Mouse (Mus musculus): ENCODE data around the gene Olfr1321.

The Olfr1321 gene

DNA sequence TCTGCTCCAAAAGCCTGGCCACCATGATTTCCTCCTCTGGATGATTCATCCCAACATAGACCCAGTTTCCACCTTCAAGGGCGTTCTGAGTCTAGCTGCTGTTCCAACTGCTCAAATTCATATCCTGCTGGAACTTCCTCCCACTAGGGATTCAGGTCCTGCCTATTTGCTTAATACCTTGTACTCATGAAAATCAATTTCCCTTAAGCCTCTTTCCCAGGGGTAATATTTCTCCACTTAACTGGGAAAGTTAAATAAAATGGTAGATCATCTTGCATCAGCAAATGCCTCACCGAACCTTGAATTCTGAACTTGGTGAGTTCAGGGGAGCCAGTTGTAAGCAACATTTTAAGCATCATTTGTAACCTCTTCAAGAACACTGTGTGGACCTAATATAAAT is at the start of gene Olfr1321:
Gene Olfr1321, minus strand, starts transcription at position 101 of the 400 bp plus-strand sequence.
- DNase-seq (ENCODE audit: low spot score): no peak

DNA sequence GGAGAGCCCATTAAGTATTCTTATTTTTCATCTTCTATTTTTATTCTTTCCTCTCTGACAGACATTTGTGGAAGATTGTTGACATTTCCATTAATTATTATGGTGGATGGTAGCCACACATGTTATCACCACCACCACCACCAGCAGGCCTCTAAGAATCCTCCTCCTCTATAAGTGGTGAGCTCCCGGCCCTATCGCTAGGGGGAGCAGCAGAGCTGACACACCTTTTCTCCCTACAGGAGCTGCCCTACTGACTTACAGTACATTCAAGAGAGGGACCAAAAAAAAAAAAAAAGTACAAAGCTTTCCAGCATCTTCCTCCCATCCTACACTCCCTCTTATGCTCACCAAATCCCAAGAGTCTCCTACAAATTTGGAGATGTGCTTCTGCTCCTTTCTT is 36.0 kb upstream of the Olfr1321 start:
- DNase-seq (ENCODE audit: low spot score): no peak

DNA sequence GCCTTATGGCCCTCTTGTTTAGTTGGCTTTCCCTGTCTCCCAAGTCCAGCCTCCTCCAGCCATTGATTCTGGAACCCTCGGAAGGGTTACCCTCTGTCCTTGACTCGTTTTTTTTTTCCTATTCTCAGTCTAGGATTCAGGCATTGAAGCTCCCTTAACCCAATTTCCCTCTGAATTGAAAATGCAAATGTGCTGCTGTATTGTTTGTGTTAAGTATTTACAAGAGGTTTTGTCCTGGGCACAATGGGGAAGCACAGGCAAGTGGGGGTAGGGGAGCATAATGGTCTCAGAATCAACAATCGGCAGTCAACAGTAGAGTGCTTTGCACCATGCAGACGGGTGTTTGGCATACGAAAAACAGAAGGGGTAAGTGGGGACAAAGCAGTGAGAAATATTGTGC is 10.3 kb upstream of the Olfr1321 start:
- DNase-seq (ENCODE audit: low spot score): no peak
